Mouse (Mus musculus) kidney, adult 8-10 months (tissue): ENCODE measurements around the gene Mfsd11.
"Not testable (repeated sequence)": the region's sequence is repeated elsewhere in the genome, so short reads cannot be mapped to it uniquely, and the experiment has no call there.

ENCODE experiments used
- DNase-seq, 2 experiments: peaks; one replicate each; pipeline ENCODE4 v3.0.0; 2022

The Mfsd11 gene

GRCm38 (mm10) chr11:116885275-116886151 is 33.3 kb downstream of the Mfsd11 start:
- DNase-seq: peak; percentile 75 to 89

GRCm38 (mm10) chr11:116887136-116887535 is 34.9 kb downstream of the Mfsd11 start:
- DNase-seq: no peak

GRCm38 (mm10) chr11:116893532-116894442 is 41.5 kb downstream of the Mfsd11 start:
- DNase-seq: no peak

- DNase-seq: no peak
These were observed 43.2 kb downstream of the Mfsd11 start for GRCm38 (mm10) chr11:116895402-116895801.

GRCm38 (mm10) chr11:116899247-116899646 is 47.0 kb downstream of the Mfsd11 start:
- no peak for DNase-seq

- not testable (repeated sequence) for DNase-seq
These were observed 50.3 kb downstream of the Mfsd11 start for GRCm38 (mm10) chr11:116902588-116902987.

GRCm38 (mm10) chr11:116905741-116906456 is 53.7 kb downstream of the Mfsd11 start:
- DNase-seq: peak in 1 of 2 experiments; percentile 28

- no peak for DNase-seq
These were observed 61.3 kb downstream of the Mfsd11 start for GRCm38 (mm10) chr11:116913573-116913972.

- DNase-seq: no peak
These were observed 62.1 kb downstream of the Mfsd11 start for GRCm38 (mm10) chr11:116914267-116914885.

GRCm38 (mm10) chr11:116915241-116915640 is 63.0 kb downstream of the Mfsd11 start:
- DNase-seq: no peak

- DNase-seq: no peak
These were observed 65.1 kb downstream of the Mfsd11 start for GRCm38 (mm10) chr11:116917361-116917760.

- DNase-seq: peak; percentile 33 to 65
These were observed 66.3 kb downstream of the Mfsd11 start, which contains the start of gene Mgat5b for GRCm38 (mm10) chr11:116918323-116919185. Mgat5b (plus strand) TSS chr11:116918863.

- DNase-seq: no peak
These were observed 67.2 kb downstream of the Mfsd11 start for GRCm38 (mm10) chr11:116919186-116920020.

GRCm38 (mm10) chr11:116920746-116921145 is 68.5 kb downstream of the Mfsd11 start:
- no peak for DNase-seq

- no peak for DNase-seq
These were observed 69.8 kb downstream of the Mfsd11 start for GRCm38 (mm10) chr11:116922058-116922457.
